Mouse (Mus musculus): ENCODE measurements around the gene Polr1e. TPM values are rescaled to one million over a fixed set of nuclear protein-coding genes. Genes with fewer than 3 reads are reported as not detected.

The Polr1e gene
- not detected in 2 replicates for polyA plus RNA-seq (2012; ENCODE audit: insufficient read depth, insufficient read length, low replicate concordance, missing spikeins)

- Histone ChIP-seq H3K27ac (ENCODE audit: insufficient read depth, low read depth, low read length) (no peak within 1 kb of the TSS), H3K4me3 (ENCODE audit: insufficient read depth, low read depth, low read length) (peak within 1 kb of the TSS; percentile 68), H3K4me1 (ENCODE audit: control insufficient read depth, insufficient read depth, low read length) (peaks cover 6% of the 10 kb centered on the region)
- no peak for TF ChIP-seq CTCF (IDR thresholded peaks at IDR 0.05; ENCODE audit: insufficient read depth, low read depth, low read length)
- 0 out of 2 replicates have a peak, but pooled peaks have one; percentile 16 for TF ChIP-seq POLR2A (IDR thresholded peaks at IDR 0.05; ENCODE audit: insufficient read depth, low read depth, low read length)
- under 1% methylated on average over 29 of the region's 29 CpGs for WGBS
Measured at GRCm38 (mm10) chr4:45018452-45018980, at the start of gene Polr1e. TSS of gene Polr1e (plus strand) at chr4:45018583.

- Histone ChIP-seq H3K4me3 (ENCODE audit: insufficient read depth, low read depth, low read length) (no peak overlapping the region), H3K27ac (ENCODE audit: insufficient read depth, low read depth, low read length) (no peak overlapping the region), H3K4me1 (ENCODE audit: control insufficient read depth, insufficient read depth, low read length) (peaks cover 12% of the 10 kb centered on the region)
- WGBS = 92% methylated on average over 7 of the region's 7 CpGs
- TF ChIP-seq CTCF (IDR thresholded peaks at IDR 0.05; ENCODE audit: insufficient read depth, low read depth, low read length) = no peak
- TF ChIP-seq POLR2A (IDR thresholded peaks at IDR 0.05; ENCODE audit: insufficient read depth, low read depth, low read length) = no peak
Measured at GRCm38 (mm10) chr4:44970056-44970455, 48.3 kb upstream of the Polr1e start.

GRCm38 (mm10) chr4:44970612-44971110 is 47.7 kb upstream of the Polr1e start:
- no peak overlapping the region for H3K27ac ChIP-seq (ENCODE audit: insufficient read depth, low read depth, low read length)
- H3K4me3 ChIP-seq (ENCODE audit: insufficient read depth, low read depth, low read length) = no peak overlapping the region
- TF ChIP-seq CTCF (IDR thresholded peaks at IDR 0.05; ENCODE audit: insufficient read depth, low read depth, low read length) (peak; percentile 30; the same call in 1 of the 2 replicates), POLR2A (IDR thresholded peaks at IDR 0.05; ENCODE audit: insufficient read depth, low read depth, low read length) (no peak)
- WGBS = 26% methylated on average over 10 of the region's 10 CpGs
- peaks cover 12% of the 10 kb centered on the region for H3K4me1 ChIP-seq (ENCODE audit: control insufficient read depth, insufficient read depth, low read length)

GRCm38 (mm10) chr4:44973450-44973849 is 44.9 kb upstream of the Polr1e start:
- 13% methylated on average over 9 of the region's 9 CpGs for WGBS
- Histone ChIP-seq H3K27ac (ENCODE audit: insufficient read depth, low read depth, low read length) (no peak overlapping the region; the same call in 1 of the 2 replicates), H3K4me3 (ENCODE audit: insufficient read depth, low read depth, low read length) (peak overlapping the region; percentile 46), H3K4me1 (ENCODE audit: control insufficient read depth, insufficient read depth, low read length) (peaks cover 12% of the 10 kb centered on the region)
- no peak for TF ChIP-seq POLR2A (IDR thresholded peaks at IDR 0.05; ENCODE audit: insufficient read depth, low read depth, low read length)
- peak; percentile 90 for TF ChIP-seq CTCF (IDR thresholded peaks at IDR 0.05; ENCODE audit: insufficient read depth, low read depth, low read length)

- TF ChIP-seq CTCF (IDR thresholded peaks at IDR 0.05; ENCODE audit: insufficient read depth, low read depth, low read length) (no peak), POLR2A (IDR thresholded peaks at IDR 0.05; ENCODE audit: insufficient read depth, low read depth, low read length) (no peak)
- Histone ChIP-seq H3K27ac (ENCODE audit: insufficient read depth, low read depth, low read length) (no peak overlapping the region; the same call in 1 of the 2 replicates), H3K4me1 (ENCODE audit: control insufficient read depth, insufficient read depth, low read length) (peaks cover 12% of the 10 kb centered on the region), H3K4me3 (ENCODE audit: insufficient read depth, low read depth, low read length) (peak overlapping the region; percentile 46)
- WGBS = 42% methylated on average over 14 of the region's 14 CpGs
Measured at GRCm38 (mm10) chr4:44973871-44974270, 44.5 kb upstream of the Polr1e start.

- H3K4me1 ChIP-seq (ENCODE audit: control insufficient read depth, insufficient read depth, low read length) = peaks cover 12% of the 10 kb centered on the region
- H3K27ac ChIP-seq (ENCODE audit: insufficient read depth, low read depth, low read length) = no peak overlapping the region
- WGBS = 73% methylated on average over 8 of the region's 8 CpGs
- no peak for TF ChIP-seq CTCF (IDR thresholded peaks at IDR 0.05; ENCODE audit: insufficient read depth, low read depth, low read length)
- no peak for TF ChIP-seq POLR2A (IDR thresholded peaks at IDR 0.05; ENCODE audit: insufficient read depth, low read depth, low read length)
- H3K4me3 ChIP-seq (ENCODE audit: insufficient read depth, low read depth, low read length) = no peak overlapping the region
Measured at GRCm38 (mm10) chr4:44974331-44974730, 44.1 kb upstream of the Polr1e start.

GRCm38 (mm10) chr4:44976026-44976615 is 42.3 kb upstream of the Polr1e start:
- peaks cover 12% of the 10 kb centered on the region for H3K4me1 ChIP-seq (ENCODE audit: control insufficient read depth, insufficient read depth, low read length)
- H3K4me3 ChIP-seq (ENCODE audit: insufficient read depth, low read depth, low read length) = no peak overlapping the region
- 74% methylated on average over 6 of the region's 6 CpGs for WGBS
- TF ChIP-seq CTCF (IDR thresholded peaks at IDR 0.05; ENCODE audit: insufficient read depth, low read depth, low read length) = no peak
- no peak for TF ChIP-seq POLR2A (IDR thresholded peaks at IDR 0.05; ENCODE audit: insufficient read depth, low read depth, low read length)
- H3K27ac ChIP-seq (ENCODE audit: insufficient read depth, low read depth, low read length) = no peak overlapping the region

- TF ChIP-seq CTCF (IDR thresholded peaks at IDR 0.05; ENCODE audit: insufficient read depth, low read depth, low read length) (no peak), POLR2A (IDR thresholded peaks at IDR 0.05; ENCODE audit: insufficient read depth, low read depth, low read length) (no peak)
- H3K27ac ChIP-seq (ENCODE audit: insufficient read depth, low read depth, low read length) = no peak overlapping the region
- H3K4me1 ChIP-seq (ENCODE audit: control insufficient read depth, insufficient read depth, low read length) = peaks cover 15% of the 10 kb centered on the region
- H3K4me3 ChIP-seq (ENCODE audit: insufficient read depth, low read depth, low read length) = no peak overlapping the region
- 93% methylated on average over 10 of the region's 10 CpGs for WGBS
Measured at GRCm38 (mm10) chr4:44976921-44977710, 41.3 kb upstream of the Polr1e start.
